Mouse (Mus musculus): ENCODE data around the gene Kat5. TPM values are rescaled to one million over a fixed set of nuclear protein-coding genes. Genes with fewer than 3 reads are reported as not detected.

The Kat5 gene
- polyA plus RNA-seq, 1 experiment from 2014 or later: 45.6 TPM

Other genes starting within 250 kb of the Kat5 start
- 38.7 and 41.6 TPM in 2 replicates for gene Eif1ad, start 243.5 kb downstream of the Kat5 start, polyA plus RNA-seq (2014; fragmentation: Nextera tagmentation; extraction: Ambion mirVana)
- 274 and 327 TPM in 2 replicates for gene Banf1, start 243.1 kb downstream of the Kat5 start, polyA plus RNA-seq (2014; fragmentation: Nextera tagmentation; extraction: Ambion mirVana)
- gene Sart1, start 221.5 kb downstream of the Kat5 start, polyA plus RNA-seq (2014; fragmentation: Nextera tagmentation; extraction: Ambion mirVana): 55.6 and 69.2 TPM in 2 replicates
- not detected in 2 replicates for gene Tsga10ip, start 207.7 kb downstream of the Kat5 start, polyA plus RNA-seq (2014; fragmentation: Nextera tagmentation; extraction: Ambion mirVana)
- gene Drap1, start 185.3 kb downstream of the Kat5 start, polyA plus RNA-seq (2014; fragmentation: Nextera tagmentation; extraction: Ambion mirVana): 208 and 254 TPM in 2 replicates
- gene AI837181, start 185.1 kb downstream of the Kat5 start, polyA plus RNA-seq (2014; fragmentation: Nextera tagmentation; extraction: Ambion mirVana): 57.0 and 67.2 TPM in 2 replicates
- not detected in 2 replicates for gene Fosl1, start 162.7 kb downstream of the Kat5 start, polyA plus RNA-seq (2014; fragmentation: Nextera tagmentation; extraction: Ambion mirVana)
- gene Ccdc85b, start 152.3 kb downstream of the Kat5 start, polyA plus RNA-seq (2014; fragmentation: Nextera tagmentation; extraction: Ambion mirVana): 8.0 and 11.0 TPM in 2 replicates
- gene Fibp, start 149.6 kb downstream of the Kat5 start, polyA plus RNA-seq (2014; fragmentation: Nextera tagmentation; extraction: Ambion mirVana): 169 and 179 TPM in 2 replicates
- gene Ctsw, start 141.7 kb downstream of the Kat5 start, polyA plus RNA-seq (2014; fragmentation: Nextera tagmentation; extraction: Ambion mirVana): 4.2 and 4.4 TPM in 2 replicates
- 30.4 and 45.1 TPM in 2 replicates for gene Efemp2, start 136.3 kb downstream of the Kat5 start, polyA plus RNA-seq (2014; fragmentation: Nextera tagmentation; extraction: Ambion mirVana)
- 43.6 and 45.3 TPM in 2 replicates for gene Mus81, start 121.8 kb downstream of the Kat5 start, polyA plus RNA-seq (2014; fragmentation: Nextera tagmentation; extraction: Ambion mirVana)
- 3,473 and 3,739 TPM in 2 replicates for gene Cfl1, start 119.8 kb downstream of the Kat5 start, polyA plus RNA-seq (2014; fragmentation: Nextera tagmentation; extraction: Ambion mirVana)
- 0.71 and 0.75 TPM in 2 replicates for gene 1700020D05Rik, start 106.5 kb downstream of the Kat5 start, polyA plus RNA-seq (2014; fragmentation: Nextera tagmentation; extraction: Ambion mirVana)
- 95.2 and 107 TPM in 2 replicates for gene Snx32, start 99.7 kb downstream of the Kat5 start, polyA plus RNA-seq (2014; fragmentation: Nextera tagmentation; extraction: Ambion mirVana)
- 0.14 TPM in 1 of 2 replicates, not detected in the other for gene Ovol1, start 49.6 kb downstream of the Kat5 start, polyA plus RNA-seq (2014; fragmentation: Nextera tagmentation; extraction: Ambion mirVana)
- gene Ap5b1, start 42.2 kb downstream of the Kat5 start, polyA plus RNA-seq (2014; fragmentation: Nextera tagmentation; extraction: Ambion mirVana): 2.6 and 3.7 TPM in 2 replicates
- 49.8 and 51.7 TPM in 2 replicates for gene Rnaseh2c, start 8.4 kb downstream of the Kat5 start, polyA plus RNA-seq (2014; fragmentation: Nextera tagmentation; extraction: Ambion mirVana)
- 26.9 and 31.0 TPM in 2 replicates for gene Rela, start 27.2 kb upstream of the Kat5 start, polyA plus RNA-seq (2014; fragmentation: Nextera tagmentation; extraction: Ambion mirVana)
- 7.7 and 12.6 TPM in 2 replicates for gene Sipa1, start 53.5 kb upstream of the Kat5 start, polyA plus RNA-seq (2014; fragmentation: Nextera tagmentation; extraction: Ambion mirVana)
- 6.8 and 11.1 TPM in 2 replicates for gene Map3k11, start 78.5 kb upstream of the Kat5 start, polyA plus RNA-seq (2014; fragmentation: Nextera tagmentation; extraction: Ambion mirVana)
- 34.4 and 34.5 TPM in 2 replicates for gene Pcnx3, start 78.7 kb upstream of the Kat5 start, polyA plus RNA-seq (2014; fragmentation: Nextera tagmentation; extraction: Ambion mirVana)
- not detected in 2 replicates for gene Kcnk7, start 94.1 kb upstream of the Kat5 start, polyA plus RNA-seq (2014; fragmentation: Nextera tagmentation; extraction: Ambion mirVana)
- 7.8 and 8.9 TPM in 2 replicates for gene Ehbp1l1, start 116.1 kb upstream of the Kat5 start, polyA plus RNA-seq (2014; fragmentation: Nextera tagmentation; extraction: Ambion mirVana)
- gene Fam89b, start 119.4 kb upstream of the Kat5 start, polyA plus RNA-seq (2014; fragmentation: Nextera tagmentation; extraction: Ambion mirVana): 145 and 152 TPM in 2 replicates
- gene Ltbp3, start 130.7 kb upstream of the Kat5 start, polyA plus RNA-seq (2014; fragmentation: Nextera tagmentation; extraction: Ambion mirVana): 14.0 and 25.7 TPM in 2 replicates
- gene Scyl1, start 161.2 kb upstream of the Kat5 start, polyA plus RNA-seq (2014; fragmentation: Nextera tagmentation; extraction: Ambion mirVana): 78.5 and 78.6 TPM in 2 replicates

Measured in neural tube, embryonic 14.5 days (tissue).